In genomic region chr2:132870286-132870685, GRCm38 (mm10) we compare ENCODE assay signal across 21 mouse cellular contexts.
"Had no signal": no experiment of that assay in that cellular context is flagged by ENCODE, and none has a peak within 500 bp of the region (broad histone marks: within the 10 kb centered on the region; RNA-seq: fewer than 3 reads in every experiment).

No protein-coding gene starts in this region.

- DNase-seq: kidney, adult 2 months; layer of hippocampus, adult 9-11 months; liver; liver, embryonic 13.5 days; lung, embryonic 14.5 days; lung, postnatal 36 days; midbrain, embryonic 14.5 days; right cerebral cortex, adult 18-20 months; right cerebral cortex, postnatal 25 days; spleen, adult 18-20 months; thymus, adult 2 months; thymus, postnatal 14 days; thymus, postnatal 4 days had no signal

- ATAC-seq: lung, postnatal 0 days had no signal

- H3K4me1 ChIP-seq: limb, embryonic 10.5 days; limb, embryonic 13.5 days; liver, embryonic 13.5 days; midbrain, embryonic 10.5 days; neural tube, embryonic 12.5 days; neural tube, embryonic 15.5 days had no signal

- H3K9me3 ChIP-seq: limb, embryonic 10.5 days; limb, embryonic 13.5 days; liver, embryonic 13.5 days; midbrain, embryonic 10.5 days; neural tube, embryonic 12.5 days; neural tube, embryonic 15.5 days had no signal

- H3K4me2 ChIP-seq: limb, embryonic 13.5 days; liver, embryonic 13.5 days; lung, embryonic 14.5 days; neural tube, embryonic 12.5 days; neural tube, embryonic 15.5 days had no signal

- H3K27ac ChIP-seq: kidney, postnatal 0 days; layer of hippocampus, adult 2 months; limb, embryonic 10.5 days; limb, embryonic 13.5 days; liver, embryonic 13.5 days; midbrain, embryonic 10.5 days; neural tube, embryonic 12.5 days; neural tube, embryonic 15.5 days had no signal

- H3K4me3 ChIP-seq: layer of hippocampus, adult 2 months; limb, embryonic 10.5 days; limb, embryonic 13.5 days; liver, embryonic 13.5 days; midbrain, embryonic 10.5 days; neural tube, embryonic 12.5 days; neural tube, embryonic 15.5 days had no signal

- H3K27me3 ChIP-seq: limb, embryonic 13.5 days; liver, embryonic 13.5 days; neural tube, embryonic 15.5 days had no signal

- H3K9ac ChIP-seq: limb, embryonic 13.5 days; liver, embryonic 13.5 days; lung, embryonic 14.5 days; neural tube, embryonic 12.5 days; neural tube, embryonic 15.5 days had no signal
